Mouse (Mus musculus) liver, embryonic 14.5 days (tissue): ENCODE measurements around the gene Trdmt1.

ENCODE experiments used
- CTCF ChIP-seq: IDR thresholded peaks from 2 replicates; pipeline ENCODE4 v1.5.1; 2016; ENCODE audit warnings: antibody characterized with exemption, low read depth, control low read depth
- EP300 ChIP-seq: IDR thresholded peaks from 2 replicates; pipeline ENCODE4 v1.6.1; 2016; ENCODE audit warnings: antibody characterized with exemption, low read depth

GRCm38 (mm10) chr2:13479165-13479564, 65.3 kb downstream of the Trdmt1 start:
- TF ChIP-seq CTCF (no peak), EP300 (no peak)
